Mouse (Mus musculus) heart, adult 2 months (tissue): ENCODE results near the gene Setd6.

ENCODE experiments used
- CTCF ChIP-seq: fragments of 200-600 bp; IDR thresholded peaks from 2 replicates; pipeline ENCODE4 v1.8.1; 2022; ENCODE audit warnings: antibody characterized with exemption, mild to moderate bottlenecking, moderate library complexity
- EP300 ChIP-seq: fragments of 200-500 bp; IDR thresholded peaks from 2 replicates; pipeline ENCODE4 v1.6.1; 2011; ENCODE audit warnings: low read depth, low read length, control low read depth; ENCODE audit not compliant: insufficient read depth
- POLR2A ChIP-seq: fragments of 200-500 bp; IDR thresholded peaks from 2 replicates; pipeline ENCODE4 v1.6.1; 2011; ENCODE audit warnings: mild to moderate bottlenecking, low read depth, low read length, control low read depth; ENCODE audit not compliant: insufficient read depth

DNA sequence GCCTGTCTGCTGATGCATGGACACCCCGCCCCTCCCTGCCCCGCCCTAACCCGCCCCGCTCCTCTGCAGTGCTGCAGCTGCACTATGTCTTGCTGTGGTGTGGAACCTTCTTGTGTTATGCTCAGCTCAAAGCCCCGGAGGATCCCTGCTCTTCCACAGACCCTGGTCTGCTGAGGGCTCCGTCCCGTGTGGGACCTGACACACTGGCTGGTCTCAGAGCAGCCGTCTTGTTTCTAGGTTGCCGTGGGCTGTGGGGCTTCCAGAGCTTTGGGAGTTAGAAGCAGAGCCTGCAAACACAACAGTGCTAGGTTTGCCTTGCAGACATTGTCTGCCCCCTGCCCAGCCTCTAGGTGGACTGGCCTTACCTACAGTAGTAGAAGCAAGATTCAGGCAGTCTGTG lies 3.3 kb upstream of the Setd6 start:
- no peak for TF ChIP-seq EP300
- TF ChIP-seq POLR2A, result no peak
- no peak for TF ChIP-seq CTCF
